Mouse (Mus musculus) urinary bladder, postnatal 25 days (tissue): ENCODE measurements around the gene Cenpa.
"Not testable (repeated sequence)": the region's sequence is repeated elsewhere in the genome, so short reads cannot be mapped to it uniquely, and the experiment has no call there.

ENCODE experiments used
- DNase-seq: peaks from one replicate; pipeline ENCODE4 v3.0.0; 2022; ENCODE audit warnings: low spot score

Gene Cenpa

DNA sequence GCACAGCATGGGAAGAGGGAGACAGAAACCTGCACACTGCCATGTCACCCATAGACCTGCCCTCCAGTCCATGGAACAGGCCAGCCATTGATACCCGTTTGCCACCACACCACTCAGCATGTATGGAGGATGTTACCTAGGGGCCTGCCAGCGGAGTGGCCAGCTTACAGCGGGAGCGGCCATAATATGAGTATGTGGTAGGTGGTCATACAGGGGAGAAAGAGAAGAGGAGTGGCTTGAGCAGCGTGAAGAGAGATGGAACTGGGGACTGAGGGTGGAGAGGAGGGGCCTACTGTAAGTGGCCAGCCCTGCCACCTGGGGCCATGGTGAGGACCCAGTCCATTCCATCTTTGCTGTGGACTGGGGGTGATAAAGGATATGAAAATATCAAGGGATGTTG is 15.4 kb downstream of the Cenpa start:
- no peak for DNase-seq

- no peak for DNase-seq
These were observed 16.5 kb downstream of the Cenpa start for GRCm38 (mm10) chr5:30682967-30683600.

DNA sequence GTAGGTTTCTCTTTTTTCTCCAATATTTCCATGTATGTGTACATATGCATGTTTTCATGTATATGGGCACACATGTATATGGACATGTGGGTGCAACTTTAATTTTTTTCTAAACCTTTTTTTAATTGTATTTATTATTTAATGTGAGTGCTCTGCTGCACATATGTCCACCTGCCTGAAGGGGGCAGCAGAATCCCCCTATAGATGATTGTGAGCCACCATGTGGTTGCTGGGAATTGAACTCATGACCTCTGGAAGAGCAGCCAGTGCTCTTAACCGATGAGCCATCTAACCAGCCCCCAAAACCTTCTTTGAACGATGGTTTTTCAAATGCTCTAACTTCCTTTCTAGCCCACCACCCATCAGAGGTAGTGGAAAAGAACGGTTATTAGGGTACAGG is 17.4 kb downstream of the Cenpa start:
- no peak for DNase-seq

GRCm38 (mm10) chr5:30686781-30687180 is 20.2 kb downstream of the Cenpa start:
- no peak for DNase-seq

GRCm38 (mm10) chr5:30700361-30701000 is 33.9 kb downstream of the Cenpa start:
- no peak for DNase-seq

DNA sequence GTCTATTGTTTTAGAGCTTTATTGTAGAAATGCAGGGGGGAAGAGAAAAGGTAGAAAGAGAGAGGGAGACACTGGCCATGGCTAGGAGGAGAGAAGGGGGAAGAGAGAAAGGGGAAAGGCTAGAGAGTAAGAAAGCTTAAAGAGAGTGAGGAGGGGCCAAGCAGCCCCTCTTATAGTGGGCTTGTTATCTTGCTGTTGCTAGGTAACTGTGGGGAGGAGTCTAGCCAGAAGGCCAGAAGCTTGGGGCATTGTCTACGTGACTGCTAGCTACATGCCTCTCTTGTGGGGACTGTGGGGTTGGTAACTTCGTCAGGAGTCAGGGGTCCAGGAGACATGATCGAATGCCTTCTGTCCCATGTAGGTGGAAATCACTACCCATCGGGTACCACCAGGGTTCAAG is 34.8 kb downstream of the Cenpa start:
- not testable (repeated sequence) for DNase-seq

- no peak for DNase-seq
These were observed 35.3 kb downstream of the Cenpa start for GRCm38 (mm10) chr5:30701866-30702265.

DNA sequence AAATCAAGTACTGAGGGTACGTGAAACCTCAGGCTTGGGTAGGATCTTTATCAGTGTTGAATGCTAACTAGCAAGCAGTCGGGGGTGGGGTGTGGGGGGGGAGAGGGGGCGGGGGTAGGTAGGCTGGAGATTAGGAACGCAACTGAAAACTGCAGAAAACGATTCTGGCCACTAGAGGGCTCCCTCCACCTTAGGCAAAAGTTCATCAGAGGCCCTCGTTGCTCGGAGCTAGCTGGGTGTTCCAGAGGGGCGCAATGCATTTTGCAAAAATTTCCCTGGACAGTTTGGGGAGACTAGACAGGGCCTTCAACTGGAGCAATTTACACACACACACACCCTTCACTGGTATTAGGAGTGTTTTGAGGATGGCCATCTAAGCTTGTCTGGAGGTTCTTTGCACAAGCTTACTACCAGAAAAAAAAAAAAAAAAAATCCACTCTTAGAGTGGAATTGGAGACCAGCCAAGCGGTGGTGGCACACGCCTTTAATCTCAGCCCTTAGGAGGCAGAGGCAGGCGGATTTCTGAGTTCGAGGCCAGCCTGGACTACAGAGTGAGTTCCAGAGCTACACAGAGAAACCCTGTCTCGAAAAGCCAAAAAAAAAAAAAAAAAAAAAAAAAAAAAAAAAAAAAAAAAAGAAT is 43.3 kb downstream of the Cenpa start:
- peak; percentile 60 for DNase-seq

DNA sequence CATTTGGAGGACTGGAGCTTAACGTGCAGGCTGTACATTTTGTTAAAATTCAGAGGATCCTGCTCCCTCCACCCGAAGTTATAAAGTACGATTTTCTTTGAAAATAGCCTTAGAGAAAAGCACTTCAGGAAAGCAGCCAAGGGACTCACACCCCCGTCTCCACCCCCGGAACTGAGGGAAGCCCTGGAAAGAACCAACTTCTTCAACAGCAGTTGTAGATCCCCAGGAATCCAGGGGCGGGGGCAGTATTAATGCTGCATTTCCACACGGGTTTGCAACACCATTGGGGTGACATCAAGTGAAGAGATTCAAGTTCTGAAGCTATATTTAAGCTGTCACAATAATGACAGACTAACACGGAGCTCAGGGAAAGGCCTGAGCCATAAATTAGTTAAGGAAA is 43.9 kb downstream of the Cenpa start:
- DNase-seq = no peak

DNA sequence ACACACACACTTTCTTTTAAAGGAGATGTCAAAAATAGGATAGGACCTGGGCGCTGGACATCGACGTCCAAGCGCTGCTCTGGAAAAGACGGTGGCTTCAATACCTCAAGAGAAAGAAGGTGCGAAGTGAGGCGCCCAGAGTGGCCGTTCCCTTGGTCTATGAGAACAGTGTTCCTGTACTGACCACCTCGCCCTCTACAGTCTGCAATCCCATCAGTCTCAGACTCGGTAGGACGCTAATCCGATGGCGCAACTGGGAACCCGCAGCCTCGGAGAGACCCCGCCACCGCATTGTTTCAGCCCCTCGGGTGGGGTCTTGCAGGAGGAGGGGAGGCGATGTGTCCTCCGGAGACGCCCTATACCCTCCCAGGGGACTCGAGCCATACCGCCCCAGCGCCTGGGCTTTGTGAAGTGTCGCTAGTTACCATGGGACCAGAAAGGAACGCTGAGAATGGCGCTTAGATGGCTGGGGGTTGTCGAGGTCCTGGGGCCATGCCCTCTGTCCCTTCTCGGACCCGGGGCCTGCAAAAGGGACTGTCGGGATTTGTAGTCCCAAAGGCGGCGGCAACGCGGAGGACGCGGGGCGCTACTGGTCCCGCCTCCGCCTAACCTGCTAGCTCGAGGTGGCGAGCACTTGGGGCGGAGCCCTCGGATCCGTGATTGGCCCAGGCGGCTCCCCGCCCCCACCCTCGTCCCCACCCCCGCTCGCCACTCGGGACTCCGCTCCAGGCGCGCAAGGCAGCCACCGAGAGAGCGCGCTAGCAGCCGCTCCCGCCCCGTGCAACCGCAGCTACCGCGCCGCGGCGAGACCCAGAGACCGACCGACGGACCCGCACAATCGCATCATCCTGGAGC is 44.8 kb downstream of the Cenpa start, which contains the start of gene Dpysl5:
Gene Dpysl5 (plus strand): TSS at position 418 of the 855 bp plus-strand sequence.
- DNase-seq = peak; percentile 41

DNA sequence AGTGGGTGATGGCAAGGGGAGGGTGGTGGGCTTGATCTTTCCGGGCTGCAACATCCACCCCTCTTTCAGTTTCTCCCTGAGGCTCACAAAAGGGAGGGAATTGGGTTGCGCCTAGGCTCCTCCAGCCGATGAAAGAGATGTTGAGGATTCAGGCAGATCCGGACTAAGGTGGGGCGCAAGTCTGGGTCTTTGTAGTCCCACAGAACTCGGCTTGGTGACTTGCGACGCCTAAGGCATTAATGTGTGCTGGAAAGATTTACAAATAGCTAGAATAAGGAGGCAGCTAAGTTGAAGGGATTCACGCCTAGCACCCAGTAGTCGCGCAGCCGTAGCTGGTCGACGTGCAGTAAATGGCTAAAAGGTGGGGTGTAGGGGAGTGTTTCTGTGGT is 45.4 kb downstream of the Cenpa start:
- DNase-seq = no peak

GRCm38 (mm10) chr5:30712441-30713298 is 46.1 kb downstream of the Cenpa start:
- DNase-seq = no peak

GRCm38 (mm10) chr5:30713299-30713675 is 46.7 kb downstream of the Cenpa start:
- DNase-seq = no peak

GRCm38 (mm10) chr5:30713691-30714090 is 47.1 kb downstream of the Cenpa start:
- DNase-seq = no peak

GRCm38 (mm10) chr5:30716311-30716710 is 49.7 kb downstream of the Cenpa start:
- no peak for DNase-seq

DNA sequence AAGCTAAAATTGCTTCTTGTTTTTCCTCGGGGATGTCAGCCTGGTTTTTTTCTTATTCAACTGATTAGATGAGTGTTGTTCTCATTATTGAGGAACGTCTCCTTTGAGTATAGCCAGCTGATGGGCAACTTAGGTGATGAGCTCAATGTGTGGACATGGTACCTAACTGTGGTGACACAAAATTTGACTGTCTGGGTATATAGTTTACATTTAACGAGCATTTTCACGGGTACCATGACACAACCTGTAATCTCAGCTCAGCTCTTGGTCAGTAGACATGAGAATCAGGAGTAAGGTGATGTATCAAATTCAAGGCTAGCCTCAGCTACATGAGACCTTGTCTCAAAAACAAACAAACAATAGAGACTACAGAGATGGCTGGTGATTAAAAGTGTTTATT is 50.9 kb downstream of the Cenpa start:
- DNase-seq = no peak

GRCm38 (mm10) chr5:30717991-30718703 is 51.6 kb downstream of the Cenpa start:
- DNase-seq = no peak

GRCm38 (mm10) chr5:30721935-30722334 is 55.4 kb downstream of the Cenpa start:
- no peak for DNase-seq
